Mouse (Mus musculus) hindbrain, postnatal 0 days (tissue): ENCODE data around the gene Ren1. TPM values are rescaled to one million over a fixed set of nuclear protein-coding genes. Genes with fewer than 3 reads are reported as not detected.

ENCODE experiments used
- ATAC-seq: fragments of 200-750 bp; cut with Nextera tagmentation; 2 replicates; pipeline ENCODE4 v1.8.0; 2017; ENCODE audit warnings: mild to moderate bottlenecking, moderate TSS enrichment, moderate library complexity
- DNase-seq: peaks from one replicate; pipeline ENCODE4 v3.0.0-alpha.2; 2015; ENCODE audit warnings: low spot score
- H3K27ac ChIP-seq: fragments of 300-500 bp; sonication (generic); 2 replicates; pipeline ENCODE4 v1.5.1; 2014; ENCODE audit warnings: mild to moderate bottlenecking
- H3K27me3 ChIP-seq: fragments of 300-500 bp; sonication (generic); 2 replicates; pipeline ENCODE4 v1.6.1; 2014; ENCODE audit warnings: low read length, mixed read lengths; ENCODE audit not compliant: insufficient read depth
- H3K36me3 ChIP-seq: fragments of 300-500 bp; sonication (generic); 2 replicates; pipeline ENCODE4 v1.6.1; 2014; ENCODE audit warnings: low read length, mixed read lengths; ENCODE audit not compliant: insufficient read depth
- H3K4me1 ChIP-seq: fragments of 300-500 bp; sonication (generic); 2 replicates; pipeline ENCODE4 v1.6.1; 2014; ENCODE audit warnings: antibody characterized with exemption, low read length, mixed read lengths; ENCODE audit not compliant: insufficient read depth
- H3K4me2 ChIP-seq: fragments of 300-500 bp; sonication (generic); 2 replicates; pipeline ENCODE4 v1.6.1; 2014; ENCODE audit warnings: low read depth, mild to moderate bottlenecking, low read length, moderate library complexity, mixed read lengths
- H3K4me3 ChIP-seq: fragments of 300-500 bp; sonication (generic); 2 replicates; pipeline ENCODE4 v1.5.1; 2014; ENCODE audit warnings: low read length
- H3K9ac ChIP-seq: fragments of 300-500 bp; sonication (generic); replicated peaks from 2 replicates; pipeline ENCODE4 v1.6.1; 2014; ENCODE audit warnings: mild to moderate bottlenecking, low read length, moderate library complexity, mixed read lengths
- H3K9me3 ChIP-seq: fragments of 300-500 bp; sonication (generic); 2 replicates; pipeline ENCODE4 v1.6.1; 2016; ENCODE audit warnings: low read length, mixed read lengths
- CTCF ChIP-seq: IDR thresholded peaks from 2 replicates; pipeline ENCODE4 v1.5.1; 2016; ENCODE audit warnings: antibody characterized with exemption, control low read depth, low read depth
- WGBS: fragments of 180-500 bp; shearing (Covaris S2); extraction: QIAGEN DNeasy Blood & Tissue Kit; methylation state at CpG from one replicate; pipeline ENCODE4 v1.1.7; 2014; 5-methylcytosine and 5-hydroxymethylcytosine counted together
- polyA plus RNA-seq: library from polyadenylated mRNA; unstranded; fragments of >200 nt; fragmentation: Nextera tagmentation; extraction: Ambion mirVana; gene quantifications from 2 replicates; pipeline ENCODE4 v1.2.1, GENCODE M21; 2015
- total RNA-seq: library from RNA; depleted of rRNA; stranded (reverse); fragments of >200 nt; gene quantifications from 2 replicates; pipeline ENCODE4 v1.2.3, GENCODE M21; 2014

The Ren1 gene
- total and polyA plus RNA-seq, 2 experiments from 2014 or later: 1.1 to 1.7 TPM

- no peak for ATAC-seq
- Histone ChIP-seq H3K27ac (no peak overlapping the region), H3K9me3 (no peaks in the 10 kb centered on the region), H3K4me1 (peaks cover 4% of the 10 kb centered on the region; the same call in 1 of the 2 replicates), H3K36me3 (no peaks in the 10 kb centered on the region), H3K4me3 (no peak overlapping the region), H3K9ac (no peak overlapping the region), H3K27me3 (no peaks in the 10 kb centered on the region), H3K4me2 (no peak overlapping the region)
- DNase-seq: peak; percentile 77
- peak; percentile 81 for TF ChIP-seq CTCF
- WGBS: 27% methylated on average over 8 of the region's 8 CpGs
Measured at GRCm38 (mm10) chr1:133314364-133314763, 35.9 kb upstream of the Ren1 start.

DNA sequence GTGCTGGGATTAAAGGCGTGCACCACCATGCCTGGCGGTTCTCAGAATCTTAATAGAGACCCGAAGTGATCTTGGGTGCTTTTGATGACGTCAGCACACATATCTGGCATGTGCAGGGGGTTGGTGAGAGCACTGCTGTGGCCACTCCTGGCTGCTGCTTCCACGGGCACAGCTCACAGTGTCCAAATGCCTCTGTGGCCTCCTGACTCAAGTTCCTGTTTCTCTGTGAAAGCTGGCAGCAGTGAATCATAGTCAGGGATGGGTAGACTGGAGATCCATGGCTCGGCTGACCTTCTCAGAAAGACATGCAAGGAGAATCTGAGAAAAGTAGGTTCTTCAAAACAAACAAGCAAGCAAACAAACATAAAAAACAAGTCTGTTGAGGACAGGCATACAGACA lies 34.5 kb upstream of the Ren1 start:
- DNase-seq (no peak), ATAC-seq (no peak)
- H3K27me3 ChIP-seq: no peaks in the 10 kb centered on the region
- H3K9ac ChIP-seq: no peak overlapping the region
- no peak overlapping the region for H3K27ac ChIP-seq
- no peaks in the 10 kb centered on the region for H3K36me3 ChIP-seq
- no peak overlapping the region for H3K4me2 ChIP-seq
- H3K4me3 ChIP-seq: no peak overlapping the region
- H3K9me3 ChIP-seq: no peaks in the 10 kb centered on the region
- 82% methylated on average over 6 of the region's 6 CpGs for WGBS
- H3K4me1 ChIP-seq: peaks cover 4% of the 10 kb centered on the region; the same call in 1 of the 2 replicates
- TF ChIP-seq CTCF: no peak

GRCm38 (mm10) chr1:133316577-133316976 lies 33.7 kb upstream of the Ren1 start:
- Histone ChIP-seq H3K27me3 (no peaks in the 10 kb centered on the region), H3K27ac (no peak overlapping the region), H3K36me3 (no peaks in the 10 kb centered on the region), H3K4me1 (peaks cover 4% of the 10 kb centered on the region; the same call in 1 of the 2 replicates), H3K4me3 (no peak overlapping the region), H3K4me2 (no peak overlapping the region), H3K9me3 (no peaks in the 10 kb centered on the region), H3K9ac (no peak overlapping the region)
- DNase-seq: no peak
- ATAC-seq: no peak
- 84% methylated on average over 4 of the region's 4 CpGs for WGBS
- no peak for TF ChIP-seq CTCF

- no peak overlapping the region for H3K4me2 ChIP-seq
- DNase-seq (peak; percentile 55), ATAC-seq (no peak)
- 81% methylated on average over 1 of the region's 1 CpGs for WGBS
- peak; percentile 62 for TF ChIP-seq CTCF
- no peak overlapping the region for H3K4me3 ChIP-seq
- no peak overlapping the region for H3K9ac ChIP-seq
- 0 out of 2 replicates have a peak, but pooled peaks cover 4% of the 10 kb centered on the region for H3K4me1 ChIP-seq
- H3K27me3 ChIP-seq: no peaks in the 10 kb centered on the region
- H3K27ac ChIP-seq: no peak overlapping the region
- H3K9me3 ChIP-seq: no peaks in the 10 kb centered on the region
- no peaks in the 10 kb centered on the region for H3K36me3 ChIP-seq
Measured at GRCm38 (mm10) chr1:133317149-133317548, 33.2 kb upstream of the Ren1 start.

- Histone ChIP-seq H3K4me3 (no peak within 1 kb of the TSS), H3K4me1 (no peaks in the 10 kb centered on the region), H3K9ac (no peak within 1 kb of the TSS), H3K27me3 (no peaks in the 10 kb centered on the region), H3K4me2 (no peak within 1 kb of the TSS), H3K9me3 (no peaks in the 10 kb centered on the region), H3K27ac (no peak within 1 kb of the TSS), H3K36me3 (no peaks in the 10 kb centered on the region)
- TF ChIP-seq CTCF: no peak
- DNase-seq: no peak
- 75% methylated on average over 13 of the region's 13 CpGs for WGBS
- ATAC-seq: peak; percentile 54; the same call in 1 of the 2 replicates
Measured at GRCm38 (mm10) chr1:133321267-133321925, 28.9 kb upstream of the Ren1 start, which contains the start of gene Kiss1. TSS of gene Kiss1 (plus strand) at chr1:133321875.

DNA sequence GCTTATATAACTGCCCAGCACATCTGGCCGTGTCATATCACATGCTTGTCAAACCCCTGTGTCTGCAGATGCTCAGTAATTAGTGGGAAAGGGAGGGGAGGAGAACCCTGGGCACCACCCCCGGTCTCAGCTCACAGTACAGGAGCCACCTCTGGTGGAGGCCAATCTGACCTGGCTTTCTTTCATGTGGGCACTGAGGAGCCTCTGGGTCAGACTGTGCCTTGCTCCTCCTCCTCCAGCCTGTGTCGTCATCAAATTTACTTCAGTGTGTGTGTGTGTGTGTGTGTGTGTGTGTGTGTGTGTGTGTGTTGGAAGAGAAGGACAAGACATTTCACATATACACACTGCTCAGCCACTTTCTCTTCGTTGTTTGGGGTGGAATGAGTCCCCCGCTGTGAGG lies 27.0 kb upstream of the Ren1 start:
- ATAC-seq (peak; percentile 55; the same call in 1 of the 2 replicates), DNase-seq (no peak)
- TF ChIP-seq CTCF: no peak
- no peaks in the 10 kb centered on the region for H3K36me3 ChIP-seq
- no peaks in the 10 kb centered on the region for H3K9me3 ChIP-seq
- no peak overlapping the region for H3K27ac ChIP-seq
- no peaks in the 10 kb centered on the region for H3K27me3 ChIP-seq
- H3K4me1 ChIP-seq: no peaks in the 10 kb centered on the region
- no peak overlapping the region for H3K4me2 ChIP-seq
- WGBS: 47% methylated on average over 5 of the region's 5 CpGs
- no peak overlapping the region for H3K4me3 ChIP-seq
- no peak overlapping the region for H3K9ac ChIP-seq

GRCm38 (mm10) chr1:133325951-133326350 lies 24.4 kb upstream of the Ren1 start:
- Histone ChIP-seq H3K9ac (no peak overlapping the region), H3K4me1 (peaks cover 7% of the 10 kb centered on the region), H3K27ac (no peak overlapping the region), H3K27me3 (no peaks in the 10 kb centered on the region), H3K4me3 (no peak overlapping the region), H3K36me3 (no peaks in the 10 kb centered on the region), H3K9me3 (no peaks in the 10 kb centered on the region), H3K4me2 (no peak overlapping the region)
- no peak for DNase-seq
- no peak for TF ChIP-seq CTCF
- ATAC-seq: no peak
- WGBS: 86% methylated on average over 8 of the region's 8 CpGs
